Mouse (Mus musculus): Measurements from ENCODE around the gene Ece2. TPM values are rescaled to one million over a fixed set of nuclear protein-coding genes. Genes with fewer than 3 reads are reported as not detected.
A peak's percentile ranks its signal among the peaks of the same experiment; 100 is the strongest.

The Ece2 gene
- polyA plus RNA-seq, 1 experiment from 2014 or later = 8.5 TPM

MicroRNAs encoded within 50 kb of the gene (microRNA counts, 519-probe panel; counts per million panel counts)
- 3,997 counts per million, percentile 47 among the panel's probes with 10 or more counts for microRNA mmu-miR-1224

Small RNAs within 50 kb of the gene (microRNA-seq; reads per million reads assigned to microRNA genes)
- 6.1 reads per million, percentile 21 among the genes with 10 or more reads in this experiment for gene Mir1224

Other genes with a start within 250 kb of the Ece2 start
- gene Abcc5, start 203.4 kb upstream of the Ece2 start, polyA plus RNA-seq (2016; fragmentation: Nextera tagmentation; extraction: Ambion mirVana) = 102 and 120 TPM in 2 replicates
- 120 and 125 TPM in 2 replicates for gene Eif2b5, start 131.0 kb upstream of the Ece2 start, polyA plus RNA-seq (2016; fragmentation: Nextera tagmentation; extraction: Ambion mirVana)
- gene Dvl3, start 112.8 kb upstream of the Ece2 start, polyA plus RNA-seq (2016; fragmentation: Nextera tagmentation; extraction: Ambion mirVana) = 43.9 and 51.2 TPM in 2 replicates
- gene Ap2m1, start 94.3 kb upstream of the Ece2 start, polyA plus RNA-seq (2016; fragmentation: Nextera tagmentation; extraction: Ambion mirVana) = 834 and 882 TPM in 2 replicates
- 60.9 and 74.3 TPM in 2 replicates for gene Abcf3, start 81.3 kb upstream of the Ece2 start, polyA plus RNA-seq (2016; fragmentation: Nextera tagmentation; extraction: Ambion mirVana)
- gene Vwa5b2, start 40.4 kb upstream of the Ece2 start, polyA plus RNA-seq (2016; fragmentation: Nextera tagmentation; extraction: Ambion mirVana) = 2.0 and 2.8 TPM in 2 replicates
- gene Eef1akmt4, start 18.2 kb upstream of the Ece2 start, polyA plus RNA-seq (2016; fragmentation: Nextera tagmentation; extraction: Ambion mirVana) = 18.9 and 22.5 TPM in 2 replicates
- not detected in 2 replicates for gene Gm49333, start 18.2 kb upstream of the Ece2 start, polyA plus RNA-seq (2016; fragmentation: Nextera tagmentation; extraction: Ambion mirVana)
- gene Alg3, start 18.1 kb upstream of the Ece2 start, polyA plus RNA-seq (2016; fragmentation: Nextera tagmentation; extraction: Ambion mirVana) = 40.1 and 41.5 TPM in 2 replicates
- 7.4 and 7.9 TPM in 2 replicates for gene Camk2n2, start 8.5 kb upstream of the Ece2 start, polyA plus RNA-seq (2016; fragmentation: Nextera tagmentation; extraction: Ambion mirVana)
- gene Psmd2, start 21.8 kb downstream of the Ece2 start, polyA plus RNA-seq (2016; fragmentation: Nextera tagmentation; extraction: Ambion mirVana) = 445 and 466 TPM in 2 replicates
- 190 and 211 TPM in 2 replicates for gene Eif4g1, start 38.5 kb downstream of the Ece2 start, polyA plus RNA-seq (2016; fragmentation: Nextera tagmentation; extraction: Ambion mirVana)
- gene Fam131a, start 63.4 kb downstream of the Ece2 start, polyA plus RNA-seq (2016; fragmentation: Nextera tagmentation; extraction: Ambion mirVana) = 21.9 and 25.6 TPM in 2 replicates
- gene Polr2h, start 87.8 kb downstream of the Ece2 start, polyA plus RNA-seq (2016; fragmentation: Nextera tagmentation; extraction: Ambion mirVana) = 85.7 and 94.0 TPM in 2 replicates
- 18.8 and 23.5 TPM in 2 replicates for gene Clcn2, start 87.9 kb downstream of the Ece2 start, polyA plus RNA-seq (2016; fragmentation: Nextera tagmentation; extraction: Ambion mirVana)
- 2.1 and 2.9 TPM in 2 replicates for gene Chrd, start 103.3 kb downstream of the Ece2 start, polyA plus RNA-seq (2016; fragmentation: Nextera tagmentation; extraction: Ambion mirVana)
- gene Thpo, start 104.7 kb downstream of the Ece2 start, polyA plus RNA-seq (2016; fragmentation: Nextera tagmentation; extraction: Ambion mirVana) = 0.36 and 0.79 TPM in 2 replicates